Comparison of ENCODE assay signal across 19 mouse cellular contexts in the genomic region with DNA sequence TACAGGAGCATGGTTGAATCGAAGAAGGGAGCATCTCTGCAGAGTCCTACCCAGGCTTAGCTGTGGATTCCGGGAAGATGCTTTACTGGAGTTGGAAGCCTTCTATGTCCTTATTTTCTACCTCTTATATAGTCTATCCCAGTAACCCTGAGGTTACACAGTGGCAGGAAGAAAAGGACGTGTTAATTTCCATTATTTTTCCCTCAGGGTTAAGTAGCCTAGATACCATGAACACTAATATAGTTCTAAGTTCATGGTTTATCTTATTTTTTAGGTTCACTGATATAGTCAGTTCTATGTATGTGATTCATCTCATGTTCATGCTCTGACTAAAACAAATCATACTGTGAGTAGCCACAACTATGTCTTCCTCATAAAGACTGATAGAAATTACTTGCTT. TPM values are rescaled to one million over a fixed set of nuclear protein-coding genes. Genes with fewer than 3 reads are reported as not detected.
"Had no signal": no experiment of that assay in that cellular context is flagged by ENCODE, and none has a peak within 500 bp of the region (broad histone marks: within the 10 kb centered on the region; RNA-seq: fewer than 3 reads in every experiment).

A gene (minus strand): TSS at position 101 of the 400 bp plus-strand sequence.

RNA-seq across cellular contexts. Expression of the gene that starts here (rescaled TPM):
- polyA plus RNA-seq: heart, embryonic 10.5 days; heart, embryonic 11.5 days; heart, embryonic 13.5 days; heart, embryonic 14.5 days; heart, embryonic 15.5 days; heart, embryonic 16.5 days; hindbrain, embryonic 12.5 days; hindbrain, embryonic 13.5 days; hindbrain, embryonic 15.5 days; hindbrain, embryonic 16.5 days; hindbrain, postnatal 0 days; inflammation-experienced regulatory T-cells, adult 6 months; intestine, embryonic 14.5 days; intestine, embryonic 15.5 days; intestine, embryonic 16.5 days; intestine, postnatal 0 days; kidney, adult 2 months; kidney, postnatal 0 days; large intestine, adult 2 months had no signal
